Mouse (Mus musculus): ENCODE measurements around the gene Mepce. TPM values are rescaled to one million over a fixed set of nuclear protein-coding genes. Genes with fewer than 3 reads are reported as not detected.

Mepce gene
- polyA plus RNA-seq, 1 experiment = 88.7 TPM

DNA sequence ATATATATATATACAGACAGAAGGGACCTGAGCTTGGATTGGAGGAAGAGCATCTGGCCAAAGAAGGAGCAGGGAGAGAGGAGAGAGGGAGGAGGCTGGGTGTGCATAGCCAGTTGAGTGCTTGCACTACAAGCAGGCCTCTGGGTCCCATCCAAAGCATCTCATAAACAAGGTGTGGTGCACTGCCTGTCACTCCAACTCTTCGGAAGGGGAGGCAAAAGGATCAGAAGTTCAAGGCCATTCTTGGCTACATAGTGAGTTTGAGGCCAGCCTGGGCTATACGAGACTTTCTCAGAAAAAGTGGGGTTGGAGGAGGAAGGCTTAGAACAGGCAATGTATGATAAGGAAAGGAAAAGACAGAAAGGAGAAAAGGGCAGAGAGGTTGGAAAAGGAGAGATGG, 38.5 kb upstream of the Mepce start:
- H3K9me3 ChIP-seq = no peaks in the 10 kb centered on the region
- no peak overlapping the region for H3K4me3 ChIP-seq (replicated peaks)
- TF ChIP-seq FLI1 (IDR thresholded peaks at IDR 0.05; ENCODE audit: low read length) (no peak), GATA1 (IDR thresholded peaks at IDR 0.05; ENCODE audit: borderline replicate concordance, low read length) (no peak)
- H3K27me3 ChIP-seq (replicated peaks) = peaks cover 3% of the 10 kb centered on the region
- no peaks in the 10 kb centered on the region for H3K36me3 ChIP-seq (replicated peaks; ENCODE audit: low read length)
- H3K4me1 ChIP-seq = peaks cover 19% of the 10 kb centered on the region

DNA sequence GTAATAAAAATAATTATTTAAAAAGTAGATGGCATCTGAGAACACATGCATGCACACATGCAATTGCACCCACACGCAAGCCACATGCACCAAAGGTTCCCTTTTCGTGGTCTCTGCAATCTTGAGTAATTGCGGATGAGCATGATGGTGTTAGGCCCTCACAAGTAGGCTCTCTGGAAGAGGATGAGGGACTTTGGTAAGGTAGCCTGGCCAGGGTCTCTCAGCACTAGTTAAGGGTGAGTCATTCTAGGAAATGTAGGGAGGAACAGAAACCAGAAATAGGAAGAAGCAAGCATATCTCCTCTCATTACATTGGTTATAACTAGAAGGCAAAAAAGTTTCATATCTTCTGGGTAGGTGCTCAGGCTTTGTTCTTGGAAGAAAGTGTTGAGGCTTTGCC, 37.6 kb upstream of the Mepce start:
- peaks cover 3% of the 10 kb centered on the region for H3K27me3 ChIP-seq (replicated peaks)
- H3K4me1 ChIP-seq = peaks cover 14% of the 10 kb centered on the region
- no peaks in the 10 kb centered on the region for H3K36me3 ChIP-seq (replicated peaks; ENCODE audit: low read length)
- H3K4me3 ChIP-seq (replicated peaks) = no peak overlapping the region
- TF ChIP-seq FLI1 (IDR thresholded peaks at IDR 0.05; ENCODE audit: low read length) = no peak
- no peaks in the 10 kb centered on the region for H3K9me3 ChIP-seq

DNA sequence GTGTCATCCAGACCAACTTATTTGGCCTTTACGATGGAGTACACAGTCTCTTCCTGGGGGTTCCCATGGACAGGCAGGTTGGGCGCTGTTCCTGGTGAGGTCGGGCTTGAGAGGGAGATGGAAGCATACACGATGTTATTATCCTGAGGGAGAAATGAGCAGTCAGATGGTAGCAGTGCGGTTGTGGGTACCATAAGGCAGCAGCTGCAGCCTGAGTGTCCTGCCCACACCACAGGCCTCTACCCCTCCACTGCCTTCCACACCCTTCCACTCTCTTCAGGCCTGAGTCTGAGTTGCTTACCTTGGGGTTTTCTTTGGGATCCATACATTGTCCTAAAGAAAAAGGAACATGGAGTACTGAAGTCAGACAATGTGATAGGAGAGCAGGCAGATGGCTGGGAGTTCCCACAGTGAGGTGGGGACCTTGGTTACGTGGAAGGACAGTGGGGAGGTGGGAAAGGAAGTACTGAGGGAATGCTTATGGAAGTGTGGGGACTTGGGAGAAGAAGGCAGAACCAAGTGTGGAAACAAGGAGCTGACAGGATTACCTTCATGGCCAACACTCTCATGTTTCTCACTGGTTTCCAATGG, 36.1 kb upstream of the Mepce start:
- TF ChIP-seq GATA1 (IDR thresholded peaks at IDR 0.05; ENCODE audit: borderline replicate concordance, low read length) = no peak
- no peak for TF ChIP-seq FLI1 (IDR thresholded peaks at IDR 0.05; ENCODE audit: low read length)
- H3K4me1 ChIP-seq = peaks cover 3% of the 10 kb centered on the region; the same call in 1 of the 2 replicates

DNA sequence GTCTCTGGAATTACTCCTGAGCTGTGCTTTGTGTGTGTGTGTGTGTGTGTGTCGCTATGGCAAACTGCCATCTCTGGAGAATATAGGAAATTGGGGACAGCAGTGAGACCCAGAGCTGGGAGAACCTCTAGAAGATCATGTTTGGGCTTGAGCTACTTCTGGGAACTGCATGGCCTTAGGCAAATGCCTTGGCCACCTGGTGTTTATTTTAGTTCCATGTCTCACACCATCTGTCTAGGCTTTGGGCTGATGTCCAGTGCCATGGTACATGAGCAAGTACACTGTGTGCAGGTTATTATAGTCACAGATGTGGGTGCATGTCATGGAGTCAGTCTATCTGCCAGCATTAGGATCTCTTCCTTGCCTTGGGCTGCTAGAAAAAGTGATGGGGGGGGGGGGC, 35.1 kb upstream of the Mepce start:
- peaks cover 4% of the 10 kb centered on the region for H3K27me3 ChIP-seq (replicated peaks)
- no peak overlapping the region for H3K4me3 ChIP-seq (replicated peaks)
- TF ChIP-seq GATA1 (IDR thresholded peaks at IDR 0.05; ENCODE audit: borderline replicate concordance, low read length) = no peak
- TF ChIP-seq FLI1 (IDR thresholded peaks at IDR 0.05; ENCODE audit: low read length) = no peak
- H3K9me3 ChIP-seq = no peaks in the 10 kb centered on the region
- 0 out of 2 replicates have a peak, but pooled peaks cover 3% of the 10 kb centered on the region for H3K4me1 ChIP-seq
- no peaks in the 10 kb centered on the region for H3K36me3 ChIP-seq (replicated peaks; ENCODE audit: low read length)

More for the DNA sequence above, 36.1 kb upstream of the Mepce start:
- Histone ChIP-seq H3K9me3 (no peaks in the 10 kb centered on the region), H3K27me3 (replicated peaks) (peaks cover 4% of the 10 kb centered on the region), H3K4me3 (replicated peaks) (peak overlapping the region; percentile 65), H3K36me3 (replicated peaks; ENCODE audit: low read length) (no peaks in the 10 kb centered on the region)

DNA sequence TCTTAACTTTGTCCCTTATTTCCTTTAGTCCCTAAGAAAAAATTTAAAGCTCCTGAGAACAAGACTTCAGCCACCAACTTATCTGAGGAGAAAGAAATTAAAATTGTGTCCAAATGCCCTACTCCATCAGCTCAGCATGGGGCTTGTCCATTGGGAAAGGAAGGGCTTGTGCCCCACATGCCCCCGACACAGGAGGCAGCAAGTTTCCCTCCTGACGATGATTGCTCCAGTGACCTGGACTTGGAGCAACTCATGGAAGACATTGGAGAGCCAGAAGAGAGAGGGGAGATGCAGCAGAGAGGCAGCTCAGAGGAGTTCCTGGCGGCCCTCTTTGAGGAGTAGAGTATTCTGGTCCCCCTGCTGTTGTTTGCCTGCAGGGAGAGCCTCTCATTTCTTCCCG, 34.7 kb upstream of the Mepce start:
- TF ChIP-seq GATA1 (IDR thresholded peaks at IDR 0.05; ENCODE audit: borderline replicate concordance, low read length) (no peak), FLI1 (IDR thresholded peaks at IDR 0.05; ENCODE audit: low read length) (no peak)
- Histone ChIP-seq H3K27me3 (replicated peaks) (peaks cover 4% of the 10 kb centered on the region), H3K9me3 (no peaks in the 10 kb centered on the region), H3K4me3 (replicated peaks) (no peak overlapping the region), H3K4me1 (peaks cover 7% of the 10 kb centered on the region; the same call in 1 of the 2 replicates), H3K36me3 (replicated peaks; ENCODE audit: low read length) (no peaks in the 10 kb centered on the region)

DNA sequence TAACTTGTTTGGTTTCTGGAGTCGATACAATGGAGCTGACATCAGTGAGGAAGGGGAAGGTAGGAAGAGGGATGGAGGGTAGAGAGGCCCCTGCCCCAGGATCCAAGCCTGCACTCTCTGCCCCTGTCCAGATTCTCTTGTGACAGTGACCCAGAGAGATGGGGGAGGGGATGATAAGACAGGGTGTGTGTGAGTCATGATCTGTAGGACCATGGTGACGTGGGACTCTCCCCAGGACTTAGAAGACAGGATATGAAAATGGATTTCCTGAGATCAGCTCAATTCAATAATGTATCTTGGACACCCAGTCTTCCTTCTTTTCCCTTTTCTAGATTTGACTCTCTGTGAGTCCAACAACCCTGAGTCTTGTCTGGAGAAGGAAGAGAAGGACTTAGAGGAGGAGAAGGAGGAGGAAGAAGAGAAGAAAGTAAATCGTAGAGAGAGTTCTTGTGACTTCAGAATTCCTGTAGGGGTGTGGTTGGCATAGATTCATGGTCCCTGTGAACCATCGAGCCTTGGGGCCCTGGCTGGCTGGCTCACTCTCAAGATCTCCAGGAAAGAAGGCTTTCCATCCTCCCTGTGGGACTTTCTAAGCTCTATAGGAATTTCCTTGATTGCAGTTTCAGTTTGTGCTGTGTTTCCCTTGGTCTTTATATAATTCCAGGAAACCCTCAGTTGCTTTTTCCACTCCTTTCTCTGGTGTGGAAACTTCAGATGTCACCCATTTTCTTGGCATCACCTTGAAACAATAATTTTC, 30.2 kb upstream of the Mepce start:
- peaks cover 4% of the 10 kb centered on the region; the same call in 1 of the 2 replicates for H3K4me1 ChIP-seq
- 0 out of 2 replicates have a peak, but pooled peaks cover 5% of the 10 kb centered on the region for H3K9me3 ChIP-seq
- no peak for TF ChIP-seq FLI1 (IDR thresholded peaks at IDR 0.05; ENCODE audit: low read length)
- no peak for TF ChIP-seq GATA1 (IDR thresholded peaks at IDR 0.05; ENCODE audit: borderline replicate concordance, low read length)
- peaks cover 2% of the 10 kb centered on the region for H3K27me3 ChIP-seq (replicated peaks)
- no peaks in the 10 kb centered on the region for H3K36me3 ChIP-seq (replicated peaks; ENCODE audit: low read length)
- H3K4me3 ChIP-seq (replicated peaks) = no peak overlapping the region

DNA sequence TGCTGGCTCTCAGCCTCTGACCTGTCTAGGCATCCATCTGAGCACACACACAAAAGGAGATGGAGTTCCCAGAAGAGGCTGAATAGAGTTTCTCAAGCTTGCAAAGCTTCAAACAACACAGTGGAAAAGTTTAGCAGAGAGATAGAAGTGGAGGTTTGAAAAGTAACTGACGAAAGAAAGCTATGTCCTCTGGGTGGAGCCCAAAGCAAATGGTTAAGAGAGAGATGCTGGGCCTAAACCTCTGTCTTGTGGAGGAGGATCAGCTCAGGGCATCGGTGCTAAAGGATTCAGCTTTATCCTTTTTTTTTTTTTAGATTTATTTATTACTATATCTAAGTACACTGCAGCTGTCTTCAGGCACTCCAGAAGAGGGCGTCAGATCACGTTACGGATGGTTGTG, 20.9 kb upstream of the Mepce start:
- H3K27me3 ChIP-seq (replicated peaks) = peaks cover 3% of the 10 kb centered on the region
- H3K4me3 ChIP-seq (replicated peaks) = no peak overlapping the region
- H3K36me3 ChIP-seq (replicated peaks; ENCODE audit: low read length) = no peaks in the 10 kb centered on the region
- no peaks in the 10 kb centered on the region for H3K4me1 ChIP-seq
- no peaks in the 10 kb centered on the region for H3K9me3 ChIP-seq
- TF ChIP-seq GATA1 (IDR thresholded peaks at IDR 0.05; ENCODE audit: borderline replicate concordance, low read length) (no peak), FLI1 (IDR thresholded peaks at IDR 0.05; ENCODE audit: low read length) (no peak)

DNA sequence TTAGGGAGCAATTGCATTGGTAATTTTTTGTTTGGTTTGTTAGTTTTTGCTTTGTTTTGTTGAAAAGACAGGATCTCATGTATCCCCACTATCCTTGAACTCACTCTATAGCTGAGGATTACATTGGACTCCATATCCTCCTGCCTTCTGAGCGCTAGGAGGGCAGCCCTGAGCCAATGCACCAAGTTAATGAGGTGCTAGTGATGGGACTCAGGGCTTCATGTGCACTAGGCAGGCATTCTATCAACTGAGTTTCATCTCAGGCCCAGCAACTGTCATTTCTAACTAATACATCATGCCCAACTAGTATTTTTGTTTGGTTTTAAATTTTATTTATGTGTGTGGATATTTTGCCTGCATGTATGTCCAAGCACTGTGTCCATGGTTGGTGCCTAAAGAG, 18.7 kb upstream of the Mepce start:
- Histone ChIP-seq H3K9me3 (no peaks in the 10 kb centered on the region), H3K4me1 (no peaks in the 10 kb centered on the region), H3K27me3 (replicated peaks) (peaks cover 5% of the 10 kb centered on the region), H3K36me3 (replicated peaks; ENCODE audit: low read length) (no peaks in the 10 kb centered on the region), H3K4me3 (replicated peaks) (no peak overlapping the region)
- TF ChIP-seq GATA1 (IDR thresholded peaks at IDR 0.05; ENCODE audit: borderline replicate concordance, low read length) (no peak), FLI1 (IDR thresholded peaks at IDR 0.05; ENCODE audit: low read length) (no peak)

DNA sequence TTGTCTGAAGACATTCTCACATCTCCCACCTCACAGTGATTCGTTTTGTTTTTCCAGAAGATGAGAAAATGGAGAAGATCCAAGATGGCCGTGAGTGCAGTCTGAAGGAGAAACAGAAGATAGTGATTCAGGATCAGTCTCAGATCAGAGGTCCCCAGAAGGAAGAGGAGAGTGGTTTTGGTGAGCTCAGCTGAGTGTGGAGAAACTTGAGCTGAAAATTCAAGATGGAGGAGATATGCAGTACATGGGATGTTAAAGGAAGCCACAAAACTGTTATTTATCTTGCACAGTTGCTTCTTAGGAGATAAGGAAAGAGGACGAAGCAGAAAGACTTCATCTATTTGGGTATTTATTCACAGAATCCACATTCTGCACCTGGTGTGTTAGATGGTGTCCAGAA, 13.5 kb upstream of the Mepce start:
- Histone ChIP-seq H3K4me3 (replicated peaks) (no peak overlapping the region), H3K4me1 (peaks cover 10% of the 10 kb centered on the region; the same call in 1 of the 2 replicates), H3K36me3 (replicated peaks; ENCODE audit: low read length) (no peaks in the 10 kb centered on the region), H3K9me3 (no peaks in the 10 kb centered on the region), H3K27me3 (replicated peaks) (peaks cover 5% of the 10 kb centered on the region)
- TF ChIP-seq FLI1 (IDR thresholded peaks at IDR 0.05; ENCODE audit: low read length) = no peak
- no peak for TF ChIP-seq GATA1 (IDR thresholded peaks at IDR 0.05; ENCODE audit: borderline replicate concordance, low read length)

DNA sequence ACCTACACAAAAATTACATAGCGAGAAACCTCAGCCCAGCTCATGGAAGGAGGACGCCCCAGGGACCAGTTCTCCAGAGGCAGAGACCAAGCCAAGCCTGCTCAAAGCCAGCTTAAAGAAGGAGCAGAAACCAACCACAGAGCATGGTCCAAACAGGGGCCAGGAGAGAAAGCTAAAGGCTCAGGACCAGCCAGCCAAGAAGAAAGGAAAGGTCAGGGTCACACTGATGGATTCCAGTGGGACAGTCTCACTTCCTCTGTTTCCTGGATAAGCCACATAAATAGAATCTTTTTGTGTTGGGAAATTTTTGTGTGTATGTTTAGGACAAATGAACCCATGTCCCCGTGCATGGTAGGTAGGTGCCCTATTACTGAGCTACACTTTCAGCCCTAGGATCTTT, 9.2 kb upstream of the Mepce start:
- H3K36me3 ChIP-seq (replicated peaks; ENCODE audit: low read length) = no peaks in the 10 kb centered on the region
- no peaks in the 10 kb centered on the region for H3K9me3 ChIP-seq

More for the DNA sequence above, 9.2 kb upstream of the Mepce start:
- no peak for TF ChIP-seq FLI1 (IDR thresholded peaks at IDR 0.05; ENCODE audit: low read length)
- TF ChIP-seq GATA1 (IDR thresholded peaks at IDR 0.05; ENCODE audit: borderline replicate concordance, low read length) = no peak
- Histone ChIP-seq H3K4me3 (replicated peaks) (no peak overlapping the region), H3K27me3 (replicated peaks) (no peaks in the 10 kb centered on the region), H3K4me1 (peaks cover 10% of the 10 kb centered on the region; the same call in 1 of the 2 replicates)

All from megakaryocyte, embryonic 14.5 days (primary cell).